Mouse (Mus musculus): ENCODE data around the gene Gm49384.

DNA sequence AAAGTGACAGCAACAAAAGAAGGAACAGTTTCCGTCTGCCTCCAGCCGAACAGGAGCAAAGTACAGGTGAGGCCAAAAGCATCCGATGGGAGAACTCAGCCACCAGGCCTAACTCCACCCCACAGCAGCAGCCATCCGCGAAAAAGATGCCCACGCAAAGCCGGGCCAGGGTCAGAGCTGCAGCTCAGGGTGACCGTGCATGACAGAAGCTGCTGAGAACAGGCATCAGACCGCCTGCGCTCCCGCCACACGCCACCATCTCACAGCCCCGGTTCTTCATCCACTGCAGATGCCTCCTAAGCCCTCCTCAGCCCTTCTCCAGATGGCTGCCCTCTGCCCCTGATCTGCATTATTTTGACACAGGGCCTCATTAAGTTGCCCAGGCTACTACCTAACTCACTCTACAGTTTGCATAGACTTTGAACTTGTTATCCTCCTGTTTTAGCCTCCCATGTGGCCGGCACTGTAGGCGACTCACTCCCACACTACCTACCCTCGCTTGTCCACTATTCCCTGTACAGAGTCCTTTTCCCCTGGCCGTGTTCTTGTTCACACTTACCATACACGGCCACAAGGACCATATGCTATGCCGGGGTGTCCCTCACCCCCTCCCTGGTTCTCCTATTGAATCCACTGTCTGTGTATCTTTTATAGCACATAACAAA lies 16.7 kb upstream of the Gm49384 start:
- no peak for TF ChIP-seq CTCF (IDR thresholded peaks at IDR 0.05; ENCODE audit: low read depth, low read length)
- no peak for TF ChIP-seq TAL1 (conservative IDR thresholded peaks at IDR 0.05; ENCODE audit: low read depth, low read length)
